Mouse (Mus musculus) right cerebral cortex, postnatal 36 days (tissue): ENCODE measurements around the gene Cep89.

Source experiments
- DNase-seq, 2 experiments: peaks; one replicate each; pipeline ENCODE4 v3.0.0; 2022; ENCODE audit warnings: low spot score in 2 of 2, mixed read lengths in 1 of 2

Cep89 gene

GRCm38 (mm10) chr7:35485126-35485525 is 88.3 kb downstream of the Cep89 start:
- no peak for DNase-seq

- no peak for DNase-seq
Observed at GRCm38 (mm10) chr7:35486553-35486952, 89.7 kb downstream of the Cep89 start.
